Mouse (Mus musculus): ENCODE measurements around the gene Gna14. TPM values are rescaled to one million over a fixed set of nuclear protein-coding genes. Genes with fewer than 3 reads are reported as not detected.

Gene Gna14
- total and polyA plus RNA-seq, 3 experiments, result not detected

- Histone ChIP-seq H3K4me3 (ENCODE audit: low read depth, low read length) (no peak overlapping the region), H3K36me3 (replicated peaks) (no peaks in the 10 kb centered on the region), H3K27me3 (ENCODE audit: insufficient read depth, low read length) (no peaks in the 10 kb centered on the region), H3K9me3 (replicated peaks) (no peaks in the 10 kb centered on the region), H3K4me1 (ENCODE audit: insufficient read depth, low read depth, low read length) (no peaks in the 10 kb centered on the region)
- ATAC-seq (ENCODE audit: extremely low read depth, insufficient number of reproducible peaks, low FRiP score, poor library complexity, severe bottlenecking), result no peak
- no peak for DNase-seq (ENCODE audit: low spot score)
- TF ChIP-seq CTCF (IDR thresholded peaks at IDR 0.05; ENCODE audit: low read depth, low read length), result no peak
- no peak for TF ChIP-seq GATA1 (IDR thresholded peaks at IDR 0.05; ENCODE audit: borderline replicate concordance, low read length)
- TF ChIP-seq TAL1 (conservative IDR thresholded peaks at IDR 0.05; ENCODE audit: low read depth, low read length), result no peak
Observed at GRCm38 (mm10) chr19:16543688-16544087, 108.1 kb downstream of the Gna14 start.

DNA sequence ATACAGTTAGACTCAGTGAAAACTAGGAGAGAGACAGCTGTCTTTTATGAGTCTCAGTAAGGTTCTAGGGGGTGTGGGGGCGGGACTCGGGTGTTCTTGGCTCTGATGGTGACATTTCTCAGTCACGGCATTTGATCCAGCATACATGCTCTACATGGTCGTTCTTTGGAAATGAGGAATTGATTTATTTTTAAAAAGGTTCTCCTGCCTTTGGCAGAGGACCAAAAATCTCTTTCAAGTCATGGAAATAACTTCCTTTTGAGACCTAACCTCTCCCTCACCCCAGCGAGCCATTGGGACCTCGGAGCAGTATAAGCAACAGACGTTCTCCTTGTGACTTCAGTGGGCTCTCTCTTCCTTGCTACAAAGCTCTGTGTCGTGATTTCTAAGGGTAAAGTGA, 121.4 kb downstream of the Gna14 start:
- DNase-seq (ENCODE audit: low spot score) (no peak), ATAC-seq (ENCODE audit: extremely low read depth, insufficient number of reproducible peaks, low FRiP score, poor library complexity, severe bottlenecking) (no peak)
- TF ChIP-seq POLR2AphosphoS5 (IDR thresholded peaks at IDR 0.05; ENCODE audit: insufficient replicate concordance, low read depth, low read length), result no peak
- no peak for TF ChIP-seq CTCF (IDR thresholded peaks at IDR 0.05; ENCODE audit: low read depth, low read length)
- TF ChIP-seq GATA2 (IDR thresholded peaks at IDR 0.05; ENCODE audit: borderline replicate concordance, low read depth, low read length), result no peak
- no peak for TF ChIP-seq TAL1 (conservative IDR thresholded peaks at IDR 0.05; ENCODE audit: low read depth, low read length)
- TF ChIP-seq GATA1 (IDR thresholded peaks at IDR 0.05; ENCODE audit: borderline replicate concordance, low read length), result no peak
- Histone ChIP-seq H3K4me3 (ENCODE audit: low read depth, low read length) (no peak overlapping the region), H3K9me3 (replicated peaks) (no peaks in the 10 kb centered on the region), H3K36me3 (replicated peaks) (no peaks in the 10 kb centered on the region), H3K4me1 (ENCODE audit: insufficient read depth, low read depth, low read length) (no peaks in the 10 kb centered on the region), H3K27me3 (ENCODE audit: insufficient read depth, low read length) (no peaks in the 10 kb centered on the region)

- DNase-seq (ENCODE audit: low spot score) (no peak), ATAC-seq (ENCODE audit: extremely low read depth, insufficient number of reproducible peaks, low FRiP score, poor library complexity, severe bottlenecking) (no peak)
- Histone ChIP-seq H3K4me3 (ENCODE audit: low read depth, low read length) (no peak overlapping the region), H3K9me3 (replicated peaks) (no peaks in the 10 kb centered on the region), H3K36me3 (replicated peaks) (no peaks in the 10 kb centered on the region), H3K4me1 (ENCODE audit: insufficient read depth, low read depth, low read length) (no peaks in the 10 kb centered on the region), H3K27me3 (ENCODE audit: insufficient read depth, low read length) (no peaks in the 10 kb centered on the region; the same call in 1 of the 2 replicates)
- no peak for TF ChIP-seq POLR2AphosphoS5 (IDR thresholded peaks at IDR 0.05; ENCODE audit: insufficient replicate concordance, low read depth, low read length)
- TF ChIP-seq GATA1 (IDR thresholded peaks at IDR 0.05; ENCODE audit: borderline replicate concordance, low read length), result no peak
- no peak for TF ChIP-seq GATA2 (IDR thresholded peaks at IDR 0.05; ENCODE audit: borderline replicate concordance, low read depth, low read length)
- no peak for TF ChIP-seq TAL1 (conservative IDR thresholded peaks at IDR 0.05; ENCODE audit: low read depth, low read length)
- no peak for TF ChIP-seq CTCF (IDR thresholded peaks at IDR 0.05; ENCODE audit: low read depth, low read length)
Observed at GRCm38 (mm10) chr19:16557971-16558370, 122.4 kb downstream of the Gna14 start.

GRCm38 (mm10) chr19:16558570-16558969, 123.0 kb downstream of the Gna14 start:
- no peaks in the 10 kb centered on the region for H3K4me1 ChIP-seq (ENCODE audit: insufficient read depth, low read depth, low read length)
- H3K36me3 ChIP-seq (replicated peaks), result no peaks in the 10 kb centered on the region
- H3K9me3 ChIP-seq (replicated peaks), result no peaks in the 10 kb centered on the region
- TF ChIP-seq GATA2 (IDR thresholded peaks at IDR 0.05; ENCODE audit: borderline replicate concordance, low read depth, low read length) (no peak), TAL1 (conservative IDR thresholded peaks at IDR 0.05; ENCODE audit: low read depth, low read length) (no peak), GATA1 (IDR thresholded peaks at IDR 0.05; ENCODE audit: borderline replicate concordance, low read length) (no peak), POLR2AphosphoS5 (IDR thresholded peaks at IDR 0.05; ENCODE audit: insufficient replicate concordance, low read depth, low read length) (no peak), CTCF (IDR thresholded peaks at IDR 0.05; ENCODE audit: low read depth, low read length) (no peak)
- no peak overlapping the region for H3K4me3 ChIP-seq (ENCODE audit: low read depth, low read length)
- DNase-seq (ENCODE audit: low spot score) (no peak), ATAC-seq (ENCODE audit: extremely low read depth, insufficient number of reproducible peaks, low FRiP score, poor library complexity, severe bottlenecking) (no peak)
- H3K27me3 ChIP-seq (ENCODE audit: insufficient read depth, low read length), result no peaks in the 10 kb centered on the region; the same call in 1 of the 2 replicates

DNA sequence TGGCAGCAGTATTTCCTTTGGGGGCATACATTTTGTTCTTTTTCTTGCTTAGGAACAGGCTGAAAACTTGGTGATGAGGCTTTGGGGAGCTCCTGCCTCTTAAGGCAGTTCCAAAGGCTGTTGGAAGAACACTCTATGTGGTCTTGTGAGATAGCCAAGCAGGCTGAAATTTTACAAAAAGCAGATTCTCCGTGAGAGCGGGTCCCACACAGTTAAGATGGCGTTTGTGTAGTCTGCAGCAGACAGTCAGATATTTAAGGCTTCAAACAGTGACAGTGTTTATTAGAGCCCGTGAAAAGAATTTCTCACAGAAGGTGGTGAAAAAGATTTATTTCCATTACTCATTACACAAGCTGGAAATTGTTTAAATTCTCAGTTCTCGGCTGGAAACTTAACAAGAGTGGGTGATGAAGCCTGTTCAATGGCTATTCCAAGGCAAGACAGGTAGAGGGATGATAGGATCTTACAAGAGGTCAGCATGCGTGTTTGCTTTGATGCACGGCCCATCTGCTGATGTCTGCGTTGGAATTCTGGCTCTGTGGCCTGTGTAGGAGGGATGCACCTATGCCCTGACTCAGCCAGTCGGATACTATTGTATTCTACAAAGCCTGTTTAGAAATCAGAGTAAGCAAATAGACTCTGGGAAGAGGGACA, 123.8 kb downstream of the Gna14 start:
- TF ChIP-seq GATA1 (IDR thresholded peaks at IDR 0.05; ENCODE audit: borderline replicate concordance, low read length) (no peak), GATA2 (IDR thresholded peaks at IDR 0.05; ENCODE audit: borderline replicate concordance, low read depth, low read length) (no peak), TAL1 (conservative IDR thresholded peaks at IDR 0.05; ENCODE audit: low read depth, low read length) (no peak), POLR2AphosphoS5 (IDR thresholded peaks at IDR 0.05; ENCODE audit: insufficient replicate concordance, low read depth, low read length) (no peak), CTCF (IDR thresholded peaks at IDR 0.05; ENCODE audit: low read depth, low read length) (no peak)
- Histone ChIP-seq H3K4me3 (ENCODE audit: low read depth, low read length) (no peak overlapping the region), H3K4me1 (ENCODE audit: insufficient read depth, low read depth, low read length) (no peaks in the 10 kb centered on the region), H3K27me3 (ENCODE audit: insufficient read depth, low read length) (no peaks in the 10 kb centered on the region; the same call in 1 of the 2 replicates), H3K36me3 (replicated peaks) (no peaks in the 10 kb centered on the region), H3K9me3 (replicated peaks) (no peaks in the 10 kb centered on the region)
- DNase-seq (ENCODE audit: low spot score) (no peak), ATAC-seq (ENCODE audit: extremely low read depth, insufficient number of reproducible peaks, low FRiP score, poor library complexity, severe bottlenecking) (no peak)

DNA sequence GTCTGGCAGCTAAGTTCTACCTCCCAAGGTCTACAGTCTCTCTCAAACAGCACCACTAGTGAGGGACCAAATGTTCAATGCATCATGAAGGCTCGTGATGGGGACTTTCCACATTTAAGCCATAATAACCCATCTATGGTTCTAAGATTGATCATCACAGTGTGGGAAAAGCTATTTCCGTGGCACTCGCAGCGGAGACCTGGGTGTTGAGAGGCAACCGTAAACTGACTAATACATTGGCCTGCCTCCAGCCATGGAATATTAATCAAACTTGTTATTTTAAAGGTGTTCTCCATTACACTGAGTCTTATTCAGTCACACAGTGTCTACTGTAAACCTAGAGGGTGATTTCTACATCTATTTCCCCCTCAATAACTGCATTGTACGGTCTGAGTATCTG, 127.1 kb downstream of the Gna14 start:
- Histone ChIP-seq H3K4me3 (ENCODE audit: low read depth, low read length) (no peak overlapping the region), H3K4me1 (ENCODE audit: insufficient read depth, low read depth, low read length) (no peaks in the 10 kb centered on the region), H3K9me3 (replicated peaks) (no peaks in the 10 kb centered on the region), H3K36me3 (replicated peaks) (no peaks in the 10 kb centered on the region), H3K27me3 (ENCODE audit: insufficient read depth, low read length) (no peaks in the 10 kb centered on the region; the same call in 1 of the 2 replicates)
- TF ChIP-seq POLR2AphosphoS5 (IDR thresholded peaks at IDR 0.05; ENCODE audit: insufficient replicate concordance, low read depth, low read length) (no peak), TAL1 (conservative IDR thresholded peaks at IDR 0.05; ENCODE audit: low read depth, low read length) (no peak), CTCF (IDR thresholded peaks at IDR 0.05; ENCODE audit: low read depth, low read length) (no peak), GATA2 (IDR thresholded peaks at IDR 0.05; ENCODE audit: borderline replicate concordance, low read depth, low read length) (no peak), GATA1 (IDR thresholded peaks at IDR 0.05; ENCODE audit: borderline replicate concordance, low read length) (no peak)
- DNase-seq (ENCODE audit: low spot score), result no peak
- ATAC-seq (ENCODE audit: extremely low read depth, insufficient number of reproducible peaks, low FRiP score, poor library complexity, severe bottlenecking), result no peak

All from G1E (cell line).